Mouse (Mus musculus): ENCODE results near the gene Gemin2.
A peak's percentile ranks its signal among the peaks of the same experiment; 100 is the strongest.

DNA sequence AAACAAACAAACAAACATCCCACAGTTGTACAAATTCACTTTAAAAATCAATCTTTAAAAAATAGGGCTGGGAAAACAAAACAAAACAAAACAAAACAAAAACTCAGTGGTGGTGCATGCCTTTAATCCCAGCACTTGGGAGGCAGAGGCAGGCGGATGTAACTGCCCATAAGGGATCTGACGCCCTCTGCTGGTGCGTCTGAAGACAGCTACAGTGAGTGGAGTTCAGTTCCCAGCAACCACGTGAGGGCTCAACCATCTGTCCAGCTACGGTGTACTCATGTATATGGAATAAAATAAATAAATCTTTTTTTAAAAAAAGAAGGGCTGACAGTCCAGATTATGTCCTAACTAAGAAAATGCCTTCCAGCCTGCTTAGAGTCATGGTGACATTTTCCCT lies 18.9 kb downstream of the Gemin2 start:
- TF ChIP-seq CTCF (conservative IDR thresholded peaks at IDR 0.05; ENCODE audit: insufficient read depth, insufficient read length, low read depth, low read length) (peak; percentile 62), POLR2A (IDR thresholded peaks at IDR 0.05; ENCODE audit: low read depth, low read length) (no peak)
